Mouse (Mus musculus): Measurements from ENCODE around the gene Slc35f3.

Slc35f3 gene

GRCm38 (mm10) chr8:126298296-126299093 is at the start of gene Slc35f3:
TSS of gene Slc35f3 (plus strand) at chr8:126298558.
- in situ Hi-C loops (cut with MboI) = no loop called here

- in situ Hi-C loops (cut with MboI) = no loop called here
Observed at GRCm38 (mm10) chr8:126250486-126250885, 47.9 kb upstream of the Slc35f3 start.

GRCm38 (mm10) chr8:126256585-126257391 is 41.6 kb upstream of the Slc35f3 start:
- in situ Hi-C loops (cut with MboI) = no loop called here

- in situ Hi-C loops (cut with MboI) = no loop called here
Observed at GRCm38 (mm10) chr8:126257392-126257681, 41.0 kb upstream of the Slc35f3 start.

GRCm38 (mm10) chr8:126258175-126258781 is 40.1 kb upstream of the Slc35f3 start:
- in situ Hi-C loops (cut with MboI) = no loop called here

GRCm38 (mm10) chr8:126265186-126265585 is 33.2 kb upstream of the Slc35f3 start:
- in situ Hi-C loops (cut with MboI) = no loop called here

GRCm38 (mm10) chr8:126267118-126267517 is 31.2 kb upstream of the Slc35f3 start:
- in situ Hi-C loops (cut with MboI) = no loop called here

- in situ Hi-C loops (cut with MboI) = no loop called here
Observed at GRCm38 (mm10) chr8:126269733-126270132, 28.6 kb upstream of the Slc35f3 start.

- in situ Hi-C loops (cut with MboI) = no loop called here
Observed at GRCm38 (mm10) chr8:126272445-126272844, 25.9 kb upstream of the Slc35f3 start.

GRCm38 (mm10) chr8:126273066-126273465 is 25.3 kb upstream of the Slc35f3 start:
- in situ Hi-C loops (cut with MboI) = no loop called here

GRCm38 (mm10) chr8:126274866-126275360 is 23.4 kb upstream of the Slc35f3 start:
- in situ Hi-C loops (cut with MboI) = no loop called here

- in situ Hi-C loops (cut with MboI) = no loop called here
Observed at GRCm38 (mm10) chr8:126275886-126276285, 22.5 kb upstream of the Slc35f3 start.

GRCm38 (mm10) chr8:126291951-126292350 is 6.4 kb upstream of the Slc35f3 start:
- in situ Hi-C loops (cut with MboI) = no loop called here

- in situ Hi-C loops (cut with MboI) = no loop called here
Observed at GRCm38 (mm10) chr8:126297284-126297845, 993 bp upstream of the Slc35f3 start.

- in situ Hi-C loops (cut with MboI) = no loop called here
Observed at GRCm38 (mm10) chr8:126299333-126299732, 975 bp downstream of the Slc35f3 start.

- in situ Hi-C loops (cut with MboI) = no loop called here
Observed at GRCm38 (mm10) chr8:126300350-126300749, 2.0 kb downstream of the Slc35f3 start.

GRCm38 (mm10) chr8:126301580-126301979 is 3.2 kb downstream of the Slc35f3 start:
- in situ Hi-C loops (cut with MboI) = no loop called here

GRCm38 (mm10) chr8:126307164-126307563 is 8.8 kb downstream of the Slc35f3 start:
- in situ Hi-C loops (cut with MboI) = no loop called here

- in situ Hi-C loops (cut with MboI) = no loop called here
Observed at GRCm38 (mm10) chr8:126309015-126309414, 10.7 kb downstream of the Slc35f3 start.

- in situ Hi-C loops (cut with MboI) = no loop called here
Observed at GRCm38 (mm10) chr8:126324931-126325330, 26.6 kb downstream of the Slc35f3 start.

- in situ Hi-C loops (cut with MboI) = no loop called here
Observed at GRCm38 (mm10) chr8:126326136-126326535, 27.8 kb downstream of the Slc35f3 start.

GRCm38 (mm10) chr8:126326731-126327130 is 28.4 kb downstream of the Slc35f3 start:
- in situ Hi-C loops (cut with MboI) = no loop called here

All from mature B cell (primary cell).